Mouse (Mus musculus) olfactory bulb, adult 2 months (tissue): ENCODE results near the gene Wdr27.

Source experiments
- CTCF ChIP-seq: fragments of 200-500 bp; IDR thresholded peaks from 2 replicates; pipeline ENCODE4 v1.5.1; 2012; ENCODE audit warnings: low read depth, mild to moderate bottlenecking, low read length, moderate library complexity; ENCODE audit not compliant: insufficient read depth
- POLR2A ChIP-seq: fragments of 200-500 bp; IDR thresholded peaks from 2 replicates; pipeline ENCODE4 v1.6.1; 2012; ENCODE audit warnings: mild to moderate bottlenecking, low read depth, low read length, moderate library complexity; ENCODE audit not compliant: insufficient read depth

DNA sequence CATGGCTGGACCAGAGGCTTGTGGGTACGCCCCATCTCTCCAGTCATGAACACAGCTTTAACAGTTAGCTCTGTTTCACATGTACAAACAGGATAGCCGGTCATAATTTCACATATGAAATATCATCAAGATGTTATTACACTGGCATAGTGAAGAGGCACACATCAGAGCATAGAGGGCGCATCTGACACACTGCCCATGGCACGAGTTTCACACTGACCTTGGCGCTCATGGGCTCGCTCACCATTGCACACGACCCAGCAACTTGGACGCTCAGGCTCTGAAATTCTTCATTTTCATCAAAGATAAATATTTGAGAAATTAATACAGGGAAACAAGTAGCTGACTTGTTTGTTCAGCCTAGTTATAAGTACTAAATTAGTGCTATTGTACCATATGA, 25.1 kb downstream of the Wdr27 start:
- TF ChIP-seq POLR2A (no peak), CTCF (no peak)
